Mouse (Mus musculus): Measurements from ENCODE around the gene Ccer1. TPM values are rescaled to one million over a fixed set of nuclear protein-coding genes. Genes with fewer than 3 reads are reported as not detected.

Gene Ccer1
- not detected in 2 replicates for polyA plus RNA-seq (2012; rRNA removed)

GRCm38 (mm10) chr10:97692913-97693312 is at the start of gene Ccer1:
Gene Ccer1, plus strand, starts transcription at chr10:97693059.
- TF ChIP-seq POLR2A (IDR thresholded peaks at IDR 0.05; ENCODE audit: borderline replicate concordance, extremely low read depth, insufficient read depth, insufficient read length, poor library complexity, severe bottlenecking): no peak
- no peak for TF ChIP-seq CTCF (IDR thresholded peaks at IDR 0.05; ENCODE audit: borderline replicate concordance, extremely low read depth, insufficient read depth, insufficient read length)
- DNase-seq (ENCODE audit: low read depth): no peak

GRCm38 (mm10) chr10:97643768-97644167 is 49.1 kb upstream of the Ccer1 start, which contains the start of gene Epyc:
Gene Epyc, plus strand, starts transcription at chr10:97644068.
- TF ChIP-seq CTCF (IDR thresholded peaks at IDR 0.05; ENCODE audit: borderline replicate concordance, extremely low read depth, insufficient read depth, insufficient read length): no peak
- TF ChIP-seq POLR2A (IDR thresholded peaks at IDR 0.05; ENCODE audit: borderline replicate concordance, extremely low read depth, insufficient read depth, insufficient read length, poor library complexity, severe bottlenecking): no peak
- no peak for DNase-seq (ENCODE audit: low read depth)

- TF ChIP-seq POLR2A (IDR thresholded peaks at IDR 0.05; ENCODE audit: borderline replicate concordance, extremely low read depth, insufficient read depth, insufficient read length, poor library complexity, severe bottlenecking): no peak
- no peak for TF ChIP-seq CTCF (IDR thresholded peaks at IDR 0.05; ENCODE audit: borderline replicate concordance, extremely low read depth, insufficient read depth, insufficient read length)
- no peak for DNase-seq (ENCODE audit: low read depth)
Observed at GRCm38 (mm10) chr10:97650334-97650733, 42.5 kb upstream of the Ccer1 start.

GRCm38 (mm10) chr10:97659489-97659888 is 33.4 kb upstream of the Ccer1 start:
- no peak for TF ChIP-seq POLR2A (IDR thresholded peaks at IDR 0.05; ENCODE audit: borderline replicate concordance, extremely low read depth, insufficient read depth, insufficient read length, poor library complexity, severe bottlenecking)
- TF ChIP-seq CTCF (IDR thresholded peaks at IDR 0.05; ENCODE audit: borderline replicate concordance, extremely low read depth, insufficient read depth, insufficient read length): no peak

GRCm38 (mm10) chr10:97668656-97669055 is 24.2 kb upstream of the Ccer1 start:
- peak; percentile 20 for DNase-seq (ENCODE audit: low read depth)
- TF ChIP-seq POLR2A (IDR thresholded peaks at IDR 0.05; ENCODE audit: borderline replicate concordance, extremely low read depth, insufficient read depth, insufficient read length, poor library complexity, severe bottlenecking): no peak

More at GRCm38 (mm10) chr10:97659489-97659888, 33.4 kb upstream of the Ccer1 start:
- no peak for DNase-seq (ENCODE audit: low read depth)

- TF ChIP-seq POLR2A (IDR thresholded peaks at IDR 0.05; ENCODE audit: borderline replicate concordance, extremely low read depth, insufficient read depth, insufficient read length, poor library complexity, severe bottlenecking) (no peak), CTCF (IDR thresholded peaks at IDR 0.05; ENCODE audit: borderline replicate concordance, extremely low read depth, insufficient read depth, insufficient read length) (peak; percentile 42; the same call in 1 of the 2 replicates)
- peak; percentile 60 for DNase-seq (ENCODE audit: low read depth)
Observed at GRCm38 (mm10) chr10:97670202-97670601, 22.7 kb upstream of the Ccer1 start.

GRCm38 (mm10) chr10:97673239-97673638 is 19.6 kb upstream of the Ccer1 start:
- DNase-seq (ENCODE audit: low read depth): no peak

GRCm38 (mm10) chr10:97682981-97683380 is 9.9 kb upstream of the Ccer1 start:
- TF ChIP-seq POLR2A (IDR thresholded peaks at IDR 0.05; ENCODE audit: borderline replicate concordance, extremely low read depth, insufficient read depth, insufficient read length, poor library complexity, severe bottlenecking) (no peak), CTCF (IDR thresholded peaks at IDR 0.05; ENCODE audit: borderline replicate concordance, extremely low read depth, insufficient read depth, insufficient read length) (no peak)
- DNase-seq (ENCODE audit: low read depth): no peak

More at GRCm38 (mm10) chr10:97673239-97673638, 19.6 kb upstream of the Ccer1 start:
- TF ChIP-seq CTCF (IDR thresholded peaks at IDR 0.05; ENCODE audit: borderline replicate concordance, extremely low read depth, insufficient read depth, insufficient read length) (no peak), POLR2A (IDR thresholded peaks at IDR 0.05; ENCODE audit: borderline replicate concordance, extremely low read depth, insufficient read depth, insufficient read length, poor library complexity, severe bottlenecking) (no peak)

GRCm38 (mm10) chr10:97687198-97687597 is 5.7 kb upstream of the Ccer1 start:
- no peak for DNase-seq (ENCODE audit: low read depth)
- TF ChIP-seq CTCF (IDR thresholded peaks at IDR 0.05; ENCODE audit: borderline replicate concordance, extremely low read depth, insufficient read depth, insufficient read length) (no peak), POLR2A (IDR thresholded peaks at IDR 0.05; ENCODE audit: borderline replicate concordance, extremely low read depth, insufficient read depth, insufficient read length, poor library complexity, severe bottlenecking) (no peak)

GRCm38 (mm10) chr10:97689425-97689824 is 3.4 kb upstream of the Ccer1 start:
- DNase-seq (ENCODE audit: low read depth): peak; percentile 62
- no peak for TF ChIP-seq POLR2A (IDR thresholded peaks at IDR 0.05; ENCODE audit: borderline replicate concordance, extremely low read depth, insufficient read depth, insufficient read length, poor library complexity, severe bottlenecking)
- no peak for TF ChIP-seq CTCF (IDR thresholded peaks at IDR 0.05; ENCODE audit: borderline replicate concordance, extremely low read depth, insufficient read depth, insufficient read length)

- no peak for DNase-seq (ENCODE audit: low read depth)
- TF ChIP-seq POLR2A (IDR thresholded peaks at IDR 0.05; ENCODE audit: borderline replicate concordance, extremely low read depth, insufficient read depth, insufficient read length, poor library complexity, severe bottlenecking) (no peak), CTCF (IDR thresholded peaks at IDR 0.05; ENCODE audit: borderline replicate concordance, extremely low read depth, insufficient read depth, insufficient read length) (no peak)
Observed at GRCm38 (mm10) chr10:97693398-97694135, 708 bp downstream of the Ccer1 start.

- TF ChIP-seq POLR2A (IDR thresholded peaks at IDR 0.05; ENCODE audit: borderline replicate concordance, extremely low read depth, insufficient read depth, insufficient read length, poor library complexity, severe bottlenecking): no peak
- no peak for TF ChIP-seq CTCF (IDR thresholded peaks at IDR 0.05; ENCODE audit: borderline replicate concordance, extremely low read depth, insufficient read depth, insufficient read length)
- no peak for DNase-seq (ENCODE audit: low read depth)
Observed at GRCm38 (mm10) chr10:97702321-97702720, 9.5 kb downstream of the Ccer1 start.

All from brain, embryonic 14.5 days (tissue).